Mouse (Mus musculus) MEL (cell line): ENCODE data around the gene Ldhc. TPM values are rescaled to one million over a fixed set of nuclear protein-coding genes. Genes with fewer than 3 reads are reported as not detected.
A peak's percentile ranks its signal among the peaks of the same experiment; 100 is the strongest.

ENCODE experiments used
- BHLHE40 ChIP-seq: IDR thresholded peaks from 2 replicates; pipeline ENCODE4 v1.6.1; 2012; ENCODE audit warnings: low read depth, mild to moderate bottlenecking, inconsistent platforms, low read length, improper control_type of control experiment, borderline replicate concordance
- CHD1 ChIP-seq: IDR thresholded peaks from 2 replicates; pipeline ENCODE4 v1.6.1; 2012; ENCODE audit warnings: low read depth, mild to moderate bottlenecking, inconsistent platforms, low read length, improper control_type of control experiment
- CHD2 ChIP-seq: IDR thresholded peaks from 2 replicates; pipeline ENCODE4 v1.6.1; 2011; ENCODE audit warnings: low read length, improper control_type of control experiment
- CTCF ChIP-seq, 3 experiments: IDR thresholded peaks in 2 of 3; conservative IDR thresholded peaks in 1 of 3; 2 replicates each; pipeline ENCODE4 v1.5.1; 2011 to 2012; ENCODE audit warnings: low read length in 3 of 3, low read depth in 2 of 3, mild to moderate bottlenecking in 2 of 3, improper control_type of control experiment in 1 of 3, inconsistent platforms in 1 of 3, mixed read lengths in 1 of 3, moderate library complexity in 1 of 3; ENCODE audit not compliant: control insufficient read depth in 1 of 3, insufficient read depth in 1 of 3, poor library complexity in 1 of 3, severe bottlenecking in 1 of 3
- E2F4 ChIP-seq: IDR thresholded peaks from 2 replicates; pipeline ENCODE4 v1.6.1; 2011; ENCODE audit warnings: low read depth, low read length, improper control_type of control experiment, borderline replicate concordance
- ELF1 ChIP-seq: IDR thresholded peaks from 2 replicates; pipeline ENCODE4 v1.6.1; 2014; ENCODE audit warnings: low read depth, mild to moderate bottlenecking, inconsistent platforms, low read length, improper control_type of control experiment, moderate library complexity
- EP300 ChIP-seq, 2 experiments: IDR thresholded peaks; 2 replicates each; pipeline ENCODE4 v1.6.1; 2011; ENCODE audit warnings: improper control_type of control experiment in 2 of 2, low read length in 2 of 2, low read depth in 1 of 2, mild to moderate bottlenecking in 1 of 2
- ETS1 ChIP-seq: IDR thresholded peaks from 2 replicates; pipeline ENCODE4 v1.6.1; 2012; ENCODE audit warnings: low read depth, mild to moderate bottlenecking, inconsistent platforms, low read length, improper control_type of control experiment, moderate library complexity
- GABPA ChIP-seq: IDR thresholded peaks from 2 replicates; pipeline ENCODE4 v1.6.1; 2012; ENCODE audit warnings: low read depth, mild to moderate bottlenecking, inconsistent platforms, low read length, improper control_type of control experiment, moderate library complexity
- JUND ChIP-seq: IDR thresholded peaks from 2 replicates; pipeline ENCODE4 v1.6.1; 2011; ENCODE audit warnings: low read depth, mild to moderate bottlenecking, improper control_type of control experiment, low read length
- MAFK ChIP-seq: IDR thresholded peaks from 2 replicates; pipeline ENCODE4 v1.6.1; 2011; ENCODE audit warnings: low read depth, mild to moderate bottlenecking, low read length, improper control_type of control experiment, borderline replicate concordance
- MEF2A ChIP-seq: IDR thresholded peaks from 2 replicates; pipeline ENCODE4 v1.6.1; 2014; ENCODE audit warnings: low read depth, mild to moderate bottlenecking, inconsistent platforms, low read length, improper control_type of control experiment; ENCODE audit not compliant: poor library complexity, insufficient replicate concordance, severe bottlenecking; ENCODE audit errors: extremely low read depth
- MXI1 ChIP-seq: IDR thresholded peaks from 2 replicates; pipeline ENCODE4 v1.6.1; 2011; ENCODE audit warnings: mild to moderate bottlenecking, low read depth, low read length, improper control_type of control experiment
- MYC ChIP-seq: IDR thresholded peaks from 2 replicates; pipeline ENCODE4 v1.6.1; 2011; ENCODE audit warnings: low read depth, mild to moderate bottlenecking, low read length, improper control_type of control experiment, moderate library complexity
- NELFE ChIP-seq: IDR thresholded peaks from 2 replicates; pipeline ENCODE4 v1.6.1; 2011; ENCODE audit warnings: low read depth, low read length, improper control_type of control experiment
- NRF1 ChIP-seq: IDR thresholded peaks from 2 replicates; pipeline ENCODE4 v1.6.1; 2014; ENCODE audit warnings: low read depth, mild to moderate bottlenecking, inconsistent platforms, low read length, improper control_type of control experiment, moderate library complexity; ENCODE audit not compliant: poor library complexity, insufficient read depth, severe bottlenecking
- RAD21 ChIP-seq: IDR thresholded peaks from 2 replicates; pipeline ENCODE4 v1.6.1; 2011; ENCODE audit warnings: mild to moderate bottlenecking, low read depth, low read length, improper control_type of control experiment
- RCOR1 ChIP-seq: IDR thresholded peaks from 2 replicates; pipeline ENCODE4 v1.6.1; 2012; ENCODE audit warnings: low read depth, mild to moderate bottlenecking, inconsistent platforms, low read length, improper control_type of control experiment
- SMC3 ChIP-seq: IDR thresholded peaks from 2 replicates; pipeline ENCODE4 v1.6.1; 2011; ENCODE audit warnings: low read depth, low read length, improper control_type of control experiment
- TAL1 ChIP-seq: IDR thresholded peaks from 2 replicates; pipeline ENCODE4 v1.6.1; 2012; ENCODE audit warnings: mild to moderate bottlenecking, inconsistent platforms, low read length, moderate library complexity, mixed read lengths
- TBP ChIP-seq: IDR thresholded peaks from 2 replicates; pipeline ENCODE4 v1.8.0; 2011; ENCODE audit warnings: low read depth, low read length, improper control_type of control experiment
- TCF12 ChIP-seq: IDR thresholded peaks from 2 replicates; pipeline ENCODE4 v1.6.1; 2014; ENCODE audit warnings: low read depth, mild to moderate bottlenecking, inconsistent platforms, low read length, improper control_type of control experiment, moderate library complexity
- UBTF ChIP-seq: IDR thresholded peaks from 2 replicates; pipeline ENCODE4 v1.6.1; 2012; ENCODE audit warnings: low read depth, mild to moderate bottlenecking, inconsistent platforms, low read length, improper control_type of control experiment, moderate library complexity, borderline replicate concordance; ENCODE audit not compliant: insufficient read depth
- ZMIZ1 ChIP-seq: IDR thresholded peaks from 2 replicates; pipeline ENCODE4 v1.6.1; 2012; ENCODE audit warnings: low read depth, mild to moderate bottlenecking, inconsistent platforms, low read length, improper control_type of control experiment, moderate library complexity
- ZNF384 ChIP-seq: IDR thresholded peaks from 2 replicates; pipeline ENCODE4 v1.6.1; 2012; ENCODE audit warnings: low read depth, mild to moderate bottlenecking, inconsistent platforms, low read length, improper control_type of control experiment
- polyA plus RNA-seq, 2 experiments: library from polyadenylated mRNA; stranded (reverse) in 1 of 2; unstranded in 1 of 2; fragments of >175 nt in 1 of 2; fragments of >200 nt in 1 of 2; gene quantifications; 2 replicates each; pipeline versions ENCODE4 v1.2.1 to v1.2.4; 2012; ENCODE audit warnings: low replicate concordance in 2 of 2, low read depth in 1 of 2; ENCODE audit not compliant: insufficient read length in 2 of 2, insufficient read depth in 1 of 2, missing spikeins in 1 of 2
- total RNA-seq: library from RNA; depleted of rRNA; stranded (reverse); fragments of 300-350 nt; gene quantifications from 2 replicates; pipeline ENCODE4 v1.2.3, GENCODE M21; 2012

The Ldhc gene
- total and polyA plus RNA-seq, 3 experiments = not detected

- TF ChIP-seq MAFK (peak; percentile 12; the same call in 1 of the 2 replicates), ZNF384 (no peak), CTCF (IDR thresholded peaks at IDR 0.05 in 2 of 3, conservative IDR thresholded peaks at IDR 0.05 in 1 of 3; ENCODE audit: control insufficient read depth in 1 of 3, insufficient read depth in 1 of 3, low read depth in 2 of 3, low read length in 3 of 3, poor library complexity in 1 of 3, severe bottlenecking in 1 of 3) (no peak), SMC3 (no peak), MEF2A (no peak), ZMIZ1 (no peak; the same call in 1 of the 2 replicates), EP300 (IDR thresholded peaks at IDR 0.05; ENCODE audit: low read depth in 1 of 2, low read length in 2 of 2) (peak; percentile 68 to 84), MXI1 (peak; percentile 89), JUND (no peak), GABPA (no peak), NRF1 (0 out of 2 replicates have a peak, but pooled peaks have one; percentile 33), CHD1 (0 out of 2 replicates have a peak, but pooled peaks have one; percentile 62), TBP (peak; percentile 82), BHLHE40 (peak; percentile 58; the same call in 1 of the 2 replicates), ETS1 (peak; percentile 98), UBTF (0 out of 2 replicates have a peak, but pooled peaks have one; percentile 25), CHD2 (no peak), MYC (peak; percentile 52; the same call in 1 of the 2 replicates), RCOR1 (peak; percentile 68), TAL1 (peak; percentile 51), ELF1 (peak; percentile 30; the same call in 1 of the 2 replicates), NELFE (peak; percentile 42; the same call in 1 of the 2 replicates), E2F4 (no peak), TCF12 (peak; percentile 74; the same call in 1 of the 2 replicates), RAD21 (no peak)
Observed at GRCm38 (mm10) chr7:46833266-46833665, 27.7 kb upstream of the Ldhc start (continued).
